Comparison of ENCODE assay signal across 20 mouse cellular contexts in genomic region chr16:94323681-94324080, GRCm38 (mm10). TPM values are rescaled to one million over a fixed set of nuclear protein-coding genes. Genes with fewer than 3 reads are reported as not detected.
DNase-seq lines count a peak whose midpoint lies in the region; ATAC-seq lines count a peak whose summit lies in the region.
"Had no signal": no experiment of that assay in that cellular context is flagged by ENCODE, and none has a peak within 500 bp of the region (broad histone marks: within the 10 kb centered on the region; RNA-seq: fewer than 3 reads in every experiment).

No protein-coding gene starts in this region.

- H3K4me2 ChIP-seq in heart, embryonic 15.5 days, result no peak overlapping the region
- H3K4me2 ChIP-seq: hindbrain, embryonic 14.5 days; midbrain, embryonic 11.5 days; neural tube, embryonic 12.5 days had no signal

- ATAC-seq in heart, embryonic 15.5 days (replicated peaks; ENCODE audit: insufficient number of reproducible peaks, insufficient read depth, low FRiP score, low read depth), result no peak
- ATAC-seq: intestine, embryonic 16.5 days had no signal

- peak overlapping the region; percentile 31; the same call in 1 of the 2 replicates for H3K27ac ChIP-seq in heart, embryonic 15.5 days
- H3K27ac ChIP-seq: forebrain, embryonic 10.5 days; hindbrain, embryonic 14.5 days; liver, embryonic 14.5 days; neural tube, embryonic 12.5 days; stomach, postnatal 0 days had no signal

- no peaks in the 10 kb centered on the region for H3K27me3 ChIP-seq in heart, embryonic 15.5 days

- H3K9me3 ChIP-seq in heart, embryonic 15.5 days (replicated peaks), result no peaks in the 10 kb centered on the region
- H3K9me3 ChIP-seq: forebrain, embryonic 10.5 days; neural tube, embryonic 12.5 days had no signal

- H3K4me1 ChIP-seq in heart, embryonic 15.5 days (replicated peaks), result peaks cover 10% of the 10 kb centered on the region

- H3K9ac ChIP-seq in heart, embryonic 15.5 days, result no peak overlapping the region
- H3K9ac ChIP-seq: hindbrain, embryonic 14.5 days; liver, embryonic 14.5 days; neural tube, embryonic 12.5 days had no signal

- no peak for DNase-seq in heart, adult 18-20 months
- peak; percentile 32 for DNase-seq in ES-CJ7 (ENCODE audit: low read depth, low spot score)
- DNase-seq in T-cell, adult 2 months (ENCODE audit: low spot score), result peak; percentile 9
- peak; percentile 41 for DNase-seq in lung, postnatal 14 days
- no peak for DNase-seq in layer of hippocampus, postnatal 25 days (ENCODE audit: extremely low spot score in 1 of 2, low spot score in 1 of 2)
- DNase-seq in cerebellum, postnatal 4 days (ENCODE audit: low spot score in 2 of 2), result no peak
- DNase-seq: adrenal gland, postnatal 25 days; cerebellum, adult 18-20 months; cerebellum, postnatal 25 days; right cerebral cortex, adult 18-20 months had no signal

- H3K4me3 ChIP-seq in heart, embryonic 15.5 days, result no peak overlapping the region
- H3K4me3 ChIP-seq: forebrain, embryonic 10.5 days; neural tube, embryonic 12.5 days had no signal

- no peaks in the 10 kb centered on the region for H3K36me3 ChIP-seq in heart, embryonic 15.5 days
- H3K36me3 ChIP-seq: forebrain, embryonic 10.5 days; neural tube, embryonic 12.5 days had no signal

- WGBS in heart, embryonic 15.5 days, result 47% methylated on average over 5 of the region's 5 CpGs

RNA-seq across cellular contexts. Expression of gene Ripply3, which starts 4.5 kb away (rescaled TPM):
- polyA plus RNA-seq in heart, embryonic 15.5 days (2015; fragmentation: Nextera tagmentation; extraction: Ambion mirVana), result 4.5 TPM in 2 replicates
- 1 to 10 TPM; 3.7 to 4.0 TPM for total RNA-seq in heart, adult 18-20 months (2021)
- under 1 TPM; 0.17 to 0.23 TPM for total RNA-seq in layer of hippocampus, postnatal 25 days (2021)
- total RNA-seq: left cerebral cortex, postnatal 25 days; monocyte, adult 5-6 weeks had no signal

RNA-seq across cellular contexts. Expression of gene Hlcs, which starts 10.3 kb away (rescaled TPM):
- polyA plus RNA-seq in heart, embryonic 15.5 days (2015; fragmentation: Nextera tagmentation; extraction: Ambion mirVana), result 7.4 and 8.5 TPM in 2 replicates
- 1 to 10 TPM; 7.3 to 9.1 TPM for total RNA-seq in heart, adult 18-20 months (2021)
- total RNA-seq in layer of hippocampus, postnatal 25 days (2021), result 10 to 100 TPM; 12.4 to 13.7 TPM

RNA-seq across cellular contexts. Expression of gene Ttc3, which starts 46.7 kb away (rescaled TPM):
- polyA plus RNA-seq in heart, embryonic 15.5 days (2015; fragmentation: Nextera tagmentation; extraction: Ambion mirVana), result 151 and 153 TPM in 2 replicates
- total RNA-seq in heart, adult 18-20 months (2021), result 10 to 100 TPM; 83.9 to 89.1 TPM
- 100 to 1,000 TPM; 750 to 824 TPM for total RNA-seq in layer of hippocampus, postnatal 25 days (2021)

RNA-seq across cellular contexts. Expression of gene Pigp, which starts 48.0 kb away (rescaled TPM):
- polyA plus RNA-seq in heart, embryonic 15.5 days (2015; fragmentation: Nextera tagmentation; extraction: Ambion mirVana), result 96.2 and 112 TPM in 2 replicates
- 100 to 1,000 TPM; 119 to 125 TPM for total RNA-seq in heart, adult 18-20 months (2021)
- 10 to 100 TPM; 40.2 to 40.9 TPM for total RNA-seq in layer of hippocampus, postnatal 25 days (2021)

Comparison
In these comparisons a context has a peak if more than half of its experiments do, and no peak if none do; other contexts are left out.
1. DNase-seq: peak in ES-CJ7 (single experiment), T-cell, adult 2 months (single experiment) and lung, postnatal 14 days (single experiment); none in heart, adult 18-20 months (0 of 2), layer of hippocampus, postnatal 25 days (0 of 2) and cerebellum, postnatal 4 days (0 of 2).
2. RNA of gene Ttc3, which starts 46.7 kb away (total RNA-seq): 750 to 824 TPM in layer of hippocampus, postnatal 25 days; 83.9 to 89.1 TPM in heart, adult 18-20 months; every median in the first group is over 4 times any median in the second.